Mouse (Mus musculus) testis, adult 2 months (tissue): ENCODE results near the gene Cdiptos.

Source experiments
- CTCF ChIP-seq: fragments of 200-500 bp; IDR thresholded peaks from 2 replicates; pipeline ENCODE4 v1.5.1; 2012; ENCODE audit warnings: low read depth, mild to moderate bottlenecking, inconsistent platforms, low read length, moderate library complexity; ENCODE audit not compliant: control insufficient read depth, insufficient read depth, insufficient replicate concordance
- POLR2A ChIP-seq: fragments of 200-500 bp; IDR thresholded peaks from 2 replicates; pipeline ENCODE4 v1.6.1; 2012; ENCODE audit warnings: low read depth, mild to moderate bottlenecking, inconsistent platforms, low read length, moderate library complexity; ENCODE audit not compliant: control insufficient read depth

- TF ChIP-seq CTCF = no peak
- TF ChIP-seq POLR2A = no peak
Observed at GRCm38 (mm10) chr7:126952646-126953045, 23.3 kb downstream of the Cdiptos start.
